Mouse (Mus musculus) cortical plate, adult 2 months (tissue): ENCODE data around the gene Cat.

ENCODE experiments used
- CTCF ChIP-seq: fragments of 200-500 bp; IDR thresholded peaks from 2 replicates; pipeline ENCODE4 v1.5.1; 2011; ENCODE audit warnings: mild to moderate bottlenecking, control low read depth, low read length; ENCODE audit not compliant: insufficient read depth; ENCODE audit errors: extremely low read depth
- POLR2A ChIP-seq: fragments of 200-500 bp; IDR thresholded peaks from 2 replicates; pipeline ENCODE4 v1.6.1; 2011; ENCODE audit warnings: mild to moderate bottlenecking, low read length, control low read depth; ENCODE audit not compliant: insufficient read depth; ENCODE audit errors: extremely low read depth

DNA sequence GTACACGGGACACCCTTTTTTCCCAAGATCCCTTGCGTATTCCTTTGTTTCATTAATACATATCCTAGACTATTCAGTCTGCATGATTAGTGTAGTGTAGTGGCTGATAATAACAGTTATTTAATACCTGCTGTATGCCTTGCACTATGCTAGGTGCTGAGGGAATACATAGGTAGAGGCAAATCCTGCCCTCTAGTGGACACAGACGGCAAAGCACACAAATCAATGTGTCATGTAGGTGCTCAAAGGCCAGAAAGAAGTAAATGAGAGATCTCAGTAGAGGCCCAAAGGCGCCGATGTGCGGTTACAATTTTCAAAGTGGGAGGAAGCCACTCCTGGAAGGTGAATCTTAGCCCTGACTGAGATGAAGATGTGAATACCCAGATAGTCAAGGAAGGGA is 39.2 kb downstream of the Cat start:
- TF ChIP-seq CTCF = peak; percentile 78
- no peak for TF ChIP-seq POLR2A
